Comparison of ENCODE assay signal across 8 mouse cellular contexts in the genomic region with DNA sequence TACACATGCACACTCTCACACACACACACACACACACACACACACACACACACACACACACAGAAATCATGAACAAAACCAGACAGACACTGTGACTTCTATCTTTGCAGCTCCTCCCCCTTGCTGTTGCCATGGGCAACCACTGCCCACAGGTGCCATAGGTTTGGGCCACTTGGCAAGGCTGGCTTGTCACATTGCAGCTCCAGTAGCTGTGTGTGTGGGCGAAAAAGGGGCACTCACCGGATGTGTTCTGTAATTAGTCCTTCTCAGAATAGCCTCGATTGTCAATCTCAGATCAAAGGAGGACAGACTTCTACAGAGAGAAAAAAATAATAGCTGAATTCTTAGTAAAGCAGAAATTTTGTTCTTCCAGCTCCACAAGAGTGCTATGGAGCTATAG.
DNase-seq lines count a peak whose midpoint lies in the region; ATAC-seq and TF ChIP-seq lines count a peak whose summit lies in the region.

No protein-coding gene starts in this region.

- no peaks in the 10 kb centered on the region for H3K79me2 ChIP-seq in CH12.LX (replicated peaks; ENCODE audit: control insufficient read depth, extremely low read depth, insufficient read depth, poor library complexity, severe bottlenecking)

- no peaks in the 10 kb centered on the region for H3K27me3 ChIP-seq in hindbrain, embryonic 14.5 days (ENCODE audit: control insufficient read depth, insufficient read depth, low read length)
- no peaks in the 10 kb centered on the region for H3K27me3 ChIP-seq in hindbrain, embryonic 12.5 days
- no peaks in the 10 kb centered on the region for H3K27me3 ChIP-seq in CH12.LX (replicated peaks)

- ATAC-seq in hindbrain, embryonic 14.5 days (ENCODE audit: low FRiP score): peak; percentile 71
- no peak for ATAC-seq in hindbrain, embryonic 12.5 days (ENCODE audit: low FRiP score)

- H3K9me3 ChIP-seq in hindbrain, embryonic 14.5 days (ENCODE audit: control insufficient read depth, low read length): no peaks in the 10 kb centered on the region
- no peaks in the 10 kb centered on the region for H3K9me3 ChIP-seq in hindbrain, embryonic 12.5 days (replicated peaks)
- no peaks in the 10 kb centered on the region for H3K9me3 ChIP-seq in CH12.LX (replicated peaks; ENCODE audit: low read length)

- no peak overlapping the region for H3K4me2 ChIP-seq in hindbrain, embryonic 14.5 days (replicated peaks)
- H3K4me2 ChIP-seq in hindbrain, embryonic 12.5 days (replicated peaks): no peak overlapping the region
- H3K4me2 ChIP-seq in CH12.LX (ENCODE audit: insufficient read depth, low read depth, poor library complexity, severe bottlenecking): no peak overlapping the region

- TF ChIP-seq POLR2A in CH12.LX (IDR thresholded peaks at IDR 0.05; ENCODE audit: low read depth, low read length): no peak

- in situ Hi-C loops in CH12.LX (cut with MboI; ENCODE audit: low pct_ligation_motif_present, low pct_unique_long_range_greater_than_20kb, low sequenced_read_pairs): no loop called here

- H3K4me1 ChIP-seq in hindbrain, embryonic 14.5 days (replicated peaks; ENCODE audit: control insufficient read depth, insufficient read depth, low read length): no peaks in the 10 kb centered on the region
- no peaks in the 10 kb centered on the region for H3K4me1 ChIP-seq in hindbrain, embryonic 12.5 days
- peaks cover 0 to 8% of the 10 kb centered on the region in 2 experiments; a peak in 2 of 4 replicates for H3K4me1 ChIP-seq in CH12.LX (ENCODE audit: control insufficient read depth in 1 of 2, insufficient read depth in 2 of 2)

- no peaks in the 10 kb centered on the region for H3K36me3 ChIP-seq in hindbrain, embryonic 14.5 days (replicated peaks; ENCODE audit: control insufficient read depth, insufficient read depth)
- no peaks in the 10 kb centered on the region for H3K36me3 ChIP-seq in hindbrain, embryonic 12.5 days
- no peaks in the 10 kb centered on the region for H3K36me3 ChIP-seq in CH12.LX (replicated peaks in 1 of 2; ENCODE audit: control insufficient read depth in 1 of 2, insufficient read depth in 1 of 2, low read length in 1 of 2)

- DNase-seq in hindbrain, embryonic 14.5 days (ENCODE audit: low spot score): peak; percentile 29
- peak; percentile 49 for DNase-seq in CH12.LX (ENCODE audit: extremely low read depth)
- peak; percentile 49 to 65 for DNase-seq in frontal cortex, postnatal 36 days (ENCODE audit: low spot score in 2 of 2)
- peak; percentile 25 for DNase-seq in naive thymus-derived CD4-positive, alpha-beta T cell, adult 2 months (ENCODE audit: low read depth)
- DNase-seq in gastrocnemius, postnatal 25 days: no peak
- no peak for DNase-seq in kidney, postnatal 10 days
- DNase-seq in urinary bladder, postnatal 14 days (ENCODE audit: low spot score): no peak

- no peak for TF ChIP-seq CTCF in CH12.LX (conservative IDR thresholded peaks at IDR 0.05 in 1 of 2, IDR thresholded peaks at IDR 0.05 in 1 of 2; ENCODE audit: low read depth in 2 of 2, low read length in 2 of 2)

- no peak overlapping the region for H3K4me3 ChIP-seq in hindbrain, embryonic 14.5 days (replicated peaks; ENCODE audit: low read length)
- no peak overlapping the region for H3K4me3 ChIP-seq in hindbrain, embryonic 12.5 days
- no peak overlapping the region for H3K4me3 ChIP-seq in CH12.LX (replicated peaks in 1 of 3; ENCODE audit: low read depth in 2 of 3, low read length in 2 of 3, poor library complexity in 1 of 3)

- TF ChIP-seq EP300 in CH12.LX (IDR thresholded peaks at IDR 0.05; ENCODE audit: low read length): no peak

- no peak overlapping the region for H3K9ac ChIP-seq in hindbrain, embryonic 14.5 days
- no peak overlapping the region for H3K9ac ChIP-seq in hindbrain, embryonic 12.5 days
- no peak overlapping the region for H3K9ac ChIP-seq in CH12.LX (ENCODE audit: insufficient read depth, low read depth)

- WGBS in hindbrain, embryonic 14.5 days: 63% methylated on average over 3 of the region's 3 CpGs
- 70% methylated on average over 3 of the region's 3 CpGs for WGBS in hindbrain, embryonic 12.5 days

- H3K27ac ChIP-seq in hindbrain, embryonic 14.5 days: no peak overlapping the region
- H3K27ac ChIP-seq in hindbrain, embryonic 12.5 days: no peak overlapping the region
- H3K27ac ChIP-seq in CH12.LX (ENCODE audit: insufficient read depth, low read depth): no peak overlapping the region

- dilution Hi-C loops in CH12.LX (cut with MboI; ENCODE audit: extremely low pct_ligation_motif_present, extremely low pct_unique_long_range_greater_than_20kb, low sequenced_read_pairs): no loop called here

- TF ChIP-seq RAD21 in CH12.LX (IDR thresholded peaks at IDR 0.05; ENCODE audit: low read depth, low read length): no peak

TF ChIP-seq in CH12.LX, 34 proteins besides CTCF, POLR2A, EP300 and RAD21:
- TF ChIP-seq USF2 (conservative IDR thresholded peaks at IDR 0.05; ENCODE audit: low read depth, low read length): no peak
TF ChIP-seq in CH12.LX: peak in this region for 0.

Comparison
In these comparisons a context has a peak if more than half of its experiments do, and no peak if none do; other contexts are left out.
1. DNase-seq: peak in hindbrain, embryonic 14.5 days (single experiment), CH12.LX (single experiment), frontal cortex, postnatal 36 days (2 of 2) and naive thymus-derived CD4-positive, alpha-beta T cell, adult 2 months (single experiment); none in gastrocnemius, postnatal 25 days (single experiment), kidney, postnatal 10 days (single experiment) and urinary bladder, postnatal 14 days (single experiment).